Mouse (Mus musculus) hindbrain, embryonic 13.5 days (tissue): ENCODE results near the gene Lrit3. TPM values are rescaled to one million over a fixed set of nuclear protein-coding genes. Genes with fewer than 3 reads are reported as not detected.

Source experiments
- ATAC-seq: fragments of 200-750 bp; cut with Nextera tagmentation; 2 replicates; pipeline ENCODE4 v1.8.0; 2017; ENCODE audit warnings: moderate TSS enrichment; ENCODE audit not compliant: low FRiP score
- H3K27ac ChIP-seq: fragments of 300-500 bp; sonication (generic); 2 replicates; pipeline ENCODE4 v1.5.1; 2015; ENCODE audit warnings: inconsistent platforms, mild to moderate bottlenecking, moderate library complexity
- H3K27me3 ChIP-seq: fragments of 300-500 bp; sonication (generic); 2 replicates; pipeline ENCODE4 v1.6.1; 2015; ENCODE audit warnings: mild to moderate bottlenecking, inconsistent platforms
- H3K36me3 ChIP-seq: fragments of 300-500 bp; sonication (generic); 2 replicates; pipeline ENCODE4 v1.6.1; 2015; ENCODE audit warnings: mild to moderate bottlenecking, inconsistent platforms
- H3K4me1 ChIP-seq: fragments of 300-500 bp; sonication (generic); replicated peaks from 2 replicates; pipeline ENCODE4 v1.6.1; 2015; ENCODE audit warnings: inconsistent platforms
- H3K4me2 ChIP-seq: fragments of 300-500 bp; sonication (generic); 2 replicates; pipeline ENCODE4 v1.6.1; 2015; ENCODE audit warnings: inconsistent platforms, mild to moderate bottlenecking, moderate library complexity
- H3K4me3 ChIP-seq: fragments of 300-500 bp; sonication (generic); 2 replicates; pipeline ENCODE4 v1.5.1; 2015; ENCODE audit warnings: mild to moderate bottlenecking, inconsistent platforms
- H3K9ac ChIP-seq: fragments of 300-500 bp; sonication (generic); 2 replicates; pipeline ENCODE4 v1.6.1; 2015; ENCODE audit warnings: mild to moderate bottlenecking, inconsistent platforms
- H3K9me3 ChIP-seq: fragments of 300-500 bp; sonication (generic); 2 replicates; pipeline ENCODE4 v1.6.1; 2016; ENCODE audit warnings: inconsistent platforms
- WGBS: fragments of 180-500 bp; shearing (Covaris S2); methylation state at CpG from one replicate; pipeline ENCODE4 v1.1.7; 2015; 5-methylcytosine and 5-hydroxymethylcytosine counted together
- polyA plus RNA-seq: library from polyadenylated mRNA; unstranded; fragments of >200 nt; fragmentation: Nextera tagmentation; extraction: Ambion mirVana; gene quantifications from 2 replicates; pipeline ENCODE4 v1.2.1, GENCODE M21; 2015

Lrit3 gene
- not detected in 2 replicates for polyA plus RNA-seq

- no peak within 1 kb of the TSS for H3K4me3 ChIP-seq
- H3K27me3 ChIP-seq: no peaks in the 10 kb centered on the region
- H3K27ac ChIP-seq: no peak within 1 kb of the TSS
- no peaks in the 10 kb centered on the region for H3K9me3 ChIP-seq
- WGBS: 90% methylated on average over 10 of the region's 10 CpGs
- ATAC-seq: no peak
- H3K9ac ChIP-seq: no peak within 1 kb of the TSS
- no peak within 1 kb of the TSS for H3K4me2 ChIP-seq
- no peaks in the 10 kb centered on the region for H3K4me1 ChIP-seq
- no peaks in the 10 kb centered on the region for H3K36me3 ChIP-seq
Measured at GRCm38 (mm10) chr3:129803765-129804164, at the start of gene Lrit3. TSS of gene Lrit3 (minus strand) at chr3:129804030.

GRCm38 (mm10) chr3:129846846-129847245, 43.0 kb upstream of the Lrit3 start:
- Histone ChIP-seq H3K9ac (no peak overlapping the region), H3K36me3 (no peaks in the 10 kb centered on the region), H3K9me3 (no peaks in the 10 kb centered on the region), H3K4me2 (no peak overlapping the region), H3K27me3 (no peaks in the 10 kb centered on the region), H3K27ac (no peak overlapping the region), H3K4me3 (no peak overlapping the region), H3K4me1 (no peaks in the 10 kb centered on the region)
- 89% methylated on average over 7 of the region's 7 CpGs for WGBS
- ATAC-seq: no peak

- no peaks in the 10 kb centered on the region for H3K9me3 ChIP-seq
- H3K9ac ChIP-seq: no peak overlapping the region
- no peaks in the 10 kb centered on the region for H3K36me3 ChIP-seq
- no peaks in the 10 kb centered on the region for H3K4me1 ChIP-seq
- H3K4me3 ChIP-seq: no peak overlapping the region
- H3K27me3 ChIP-seq: no peaks in the 10 kb centered on the region
- ATAC-seq: no peak
- H3K27ac ChIP-seq: no peak overlapping the region
- no peak overlapping the region for H3K4me2 ChIP-seq
- 98% methylated on average over 2 of the region's 2 CpGs for WGBS
Measured at GRCm38 (mm10) chr3:129845868-129846267, 42.0 kb upstream of the Lrit3 start.

GRCm38 (mm10) chr3:129838017-129838416, 34.2 kb upstream of the Lrit3 start:
- H3K4me3 ChIP-seq: no peak overlapping the region
- 0 out of 2 replicates have a peak, but pooled peaks cover 2% of the 10 kb centered on the region for H3K27me3 ChIP-seq
- no peak overlapping the region for H3K4me2 ChIP-seq
- peak; percentile 28; the same call in 1 of the 2 replicates for ATAC-seq
- H3K36me3 ChIP-seq: no peaks in the 10 kb centered on the region
- WGBS: 47% methylated on average over 7 of the region's 7 CpGs
- H3K9ac ChIP-seq: no peak overlapping the region
- 0 out of 2 replicates have a peak, but pooled peaks cover 4% of the 10 kb centered on the region for H3K4me1 ChIP-seq
- H3K27ac ChIP-seq: no peak overlapping the region
- H3K9me3 ChIP-seq: no peaks in the 10 kb centered on the region

GRCm38 (mm10) chr3:129836965-129837364, 33.1 kb upstream of the Lrit3 start:
- no peak overlapping the region for H3K4me3 ChIP-seq
- no peak overlapping the region for H3K27ac ChIP-seq
- H3K4me2 ChIP-seq: no peak overlapping the region
- 0 out of 2 replicates have a peak, but pooled peaks cover 2% of the 10 kb centered on the region for H3K27me3 ChIP-seq
- no peak overlapping the region for H3K9ac ChIP-seq
- H3K4me1 ChIP-seq: 0 out of 2 replicates have a peak, but pooled peaks cover 4% of the 10 kb centered on the region
- no peaks in the 10 kb centered on the region for H3K36me3 ChIP-seq
- WGBS: 91% methylated on average over 6 of the region's 6 CpGs
- no peak for ATAC-seq
- no peaks in the 10 kb centered on the region for H3K9me3 ChIP-seq

- Histone ChIP-seq H3K27me3 (0 out of 2 replicates have a peak, but pooled peaks cover 2% of the 10 kb centered on the region), H3K4me2 (0 out of 2 replicates have a peak overlapping the region, but pooled peaks have one; percentile 26), H3K9me3 (no peaks in the 10 kb centered on the region), H3K27ac (no peak overlapping the region; the same call in 1 of the 2 replicates), H3K4me3 (no peak overlapping the region), H3K9ac (peak overlapping the region; percentile 19; the same call in 1 of the 2 replicates), H3K36me3 (no peaks in the 10 kb centered on the region), H3K4me1 (peaks cover 6% of the 10 kb centered on the region; the same call in 1 of the 2 replicates)
- ATAC-seq: no peak
- 20% methylated on average over 11 of the region's 11 CpGs for WGBS
Measured at GRCm38 (mm10) chr3:129836051-129836697, 32.3 kb upstream of the Lrit3 start.

- Histone ChIP-seq H3K36me3 (no peaks in the 10 kb centered on the region), H3K9ac (peak within 1 kb of the TSS; percentile 19; the same call in 1 of the 2 replicates), H3K4me3 (no peak within 1 kb of the TSS), H3K4me1 (peaks cover 6% of the 10 kb centered on the region; the same call in 1 of the 2 replicates), H3K4me2 (0 out of 2 replicates have a peak within 1 kb of the TSS, but pooled peaks have one; percentile 26), H3K27ac (no peak within 1 kb of the TSS; the same call in 1 of the 2 replicates), H3K27me3 (0 out of 2 replicates have a peak, but pooled peaks cover 2% of the 10 kb centered on the region), H3K9me3 (no peaks in the 10 kb centered on the region)
- no peak for ATAC-seq
- WGBS: 71% methylated on average over 6 of the region's 6 CpGs
Measured at GRCm38 (mm10) chr3:129835388-129835934, 31.6 kb upstream of the Lrit3 start, which contains the start of gene Cfi. TSS of gene Cfi (plus strand) at chr3:129835884.

GRCm38 (mm10) chr3:129831035-129831568, 27.3 kb upstream of the Lrit3 start, which contains the start of gene Gar1:
TSS of gene Gar1 (minus strand) at chr3:129831396.
- peak; percentile 97 for ATAC-seq
- Histone ChIP-seq H3K9me3 (no peaks in the 10 kb centered on the region), H3K27me3 (0 out of 2 replicates have a peak, but pooled peaks cover 2% of the 10 kb centered on the region), H3K4me2 (peak within 1 kb of the TSS; percentile 70), H3K9ac (peak within 1 kb of the TSS; percentile 83), H3K4me3 (peak within 1 kb of the TSS; percentile 93), H3K4me1 (peaks cover 19% of the 10 kb centered on the region), H3K27ac (peak within 1 kb of the TSS; percentile 93), H3K36me3 (peaks cover 13% of the 10 kb centered on the region)
- under 1% methylated on average over 60 of the region's 60 CpGs for WGBS

GRCm38 (mm10) chr3:129830626-129831025, 26.8 kb upstream of the Lrit3 start:
- WGBS: 0% methylated on average over 29 of the region's 45 CpGs
- Histone ChIP-seq H3K4me3 (peak overlapping the region; percentile 93), H3K27me3 (0 out of 2 replicates have a peak, but pooled peaks cover 2% of the 10 kb centered on the region), H3K4me1 (peaks cover 17% of the 10 kb centered on the region), H3K9me3 (no peaks in the 10 kb centered on the region), H3K27ac (peak overlapping the region; percentile 93), H3K9ac (peak overlapping the region; percentile 83), H3K36me3 (peaks cover 18% of the 10 kb centered on the region), H3K4me2 (peak overlapping the region; percentile 70)
- no peak for ATAC-seq

GRCm38 (mm10) chr3:129827691-129828090, 23.9 kb upstream of the Lrit3 start:
- no peaks in the 10 kb centered on the region for H3K27me3 ChIP-seq
- no peak for ATAC-seq
- peaks cover 17% of the 10 kb centered on the region for H3K4me1 ChIP-seq
- no peak overlapping the region for H3K4me2 ChIP-seq
- peaks cover 41% of the 10 kb centered on the region for H3K36me3 ChIP-seq
- no peak overlapping the region for H3K9ac ChIP-seq
- WGBS: 95% methylated on average over 5 of the region's 5 CpGs
- H3K27ac ChIP-seq: no peak overlapping the region
- no peaks in the 10 kb centered on the region for H3K9me3 ChIP-seq
- no peak overlapping the region for H3K4me3 ChIP-seq

- Histone ChIP-seq H3K36me3 (peaks cover 41% of the 10 kb centered on the region), H3K4me2 (no peak overlapping the region), H3K9ac (no peak overlapping the region), H3K4me3 (no peak overlapping the region), H3K27ac (no peak overlapping the region), H3K27me3 (no peaks in the 10 kb centered on the region), H3K9me3 (no peaks in the 10 kb centered on the region), H3K4me1 (peaks cover 15% of the 10 kb centered on the region)
- WGBS: 93% methylated on average over 10 of the region's 10 CpGs
- ATAC-seq: no peak
Measured at GRCm38 (mm10) chr3:129826691-129827090, 22.9 kb upstream of the Lrit3 start.

- WGBS: 94% methylated on average over 10 of the region's 10 CpGs
- peaks cover 10% of the 10 kb centered on the region for H3K4me1 ChIP-seq
- H3K4me2 ChIP-seq: no peak overlapping the region
- H3K4me3 ChIP-seq: no peak overlapping the region
- no peak overlapping the region for H3K27ac ChIP-seq
- H3K27me3 ChIP-seq: no peaks in the 10 kb centered on the region
- no peak overlapping the region for H3K9ac ChIP-seq
- ATAC-seq: no peak
- peaks cover 41% of the 10 kb centered on the region for H3K36me3 ChIP-seq
- no peaks in the 10 kb centered on the region for H3K9me3 ChIP-seq
Measured at GRCm38 (mm10) chr3:129824891-129825290, 21.1 kb upstream of the Lrit3 start.
